Mouse (Mus musculus) MEL (cell line): ENCODE results near the gene Cramp1l. TPM values are rescaled to one million over a fixed set of nuclear protein-coding genes. Genes with fewer than 3 reads are reported as not detected.
"Not testable (repeated sequence)": the region's sequence is repeated elsewhere in the genome, so short reads cannot be mapped to it uniquely, and the experiment has no call there.

Source experiments
- DNase-seq: peaks from one replicate; pipeline ENCODE4 v3.0.0; 2011; ENCODE audit warnings: low read depth, low spot score
- H3K27ac ChIP-seq: 2 replicates; pipeline ENCODE4 v1.5.1; 2012; ENCODE audit warnings: low read depth, mild to moderate bottlenecking, control low read depth, low read length, moderate library complexity; ENCODE audit not compliant: control insufficient read depth
- H3K27me3 ChIP-seq, 2 experiments: fragments of 150-350 bp in 1 of 2; sonication (generic) in 1 of 2; 2 replicates each; pipeline ENCODE4 v1.6.1; 2012; ENCODE audit warnings: low read length in 2 of 2, mild to moderate bottlenecking in 2 of 2, improper control_type of control experiment in 1 of 2, moderate library complexity in 1 of 2; ENCODE audit not compliant: insufficient read depth in 2 of 2, control insufficient read depth in 1 of 2
- H3K36me3 ChIP-seq, 2 experiments: 2 replicates each; pipeline ENCODE4 v1.6.1; 2012 to 2014; ENCODE audit warnings: low read length in 2 of 2, improper control_type of control experiment in 1 of 2, inconsistent platforms in 1 of 2, mild to moderate bottlenecking in 1 of 2; ENCODE audit not compliant: insufficient read depth in 2 of 2, control insufficient read depth in 1 of 2
- H3K4me1 ChIP-seq, 2 experiments: fragments of 150-350 bp in 1 of 2; sonication (generic) in 1 of 2; 2 replicates each; pipeline ENCODE4 v1.6.1; 2012; ENCODE audit warnings: low read length in 2 of 2, improper control_type of control experiment in 1 of 2, mild to moderate bottlenecking in 1 of 2; ENCODE audit not compliant: insufficient read depth in 2 of 2, control insufficient read depth in 1 of 2
- H3K4me3 ChIP-seq, 2 experiments: fragments of 150-350 bp in 1 of 2; sonication (generic) in 1 of 2; 2 replicates each; pipeline ENCODE4 v1.5.1; 2012; ENCODE audit warnings: low read depth in 2 of 2, low read length in 2 of 2, mild to moderate bottlenecking in 2 of 2, moderate library complexity in 2 of 2, control low read depth in 1 of 2, improper control_type of control experiment in 1 of 2; ENCODE audit not compliant: control insufficient read depth in 1 of 2, insufficient read depth in 1 of 2
- H3K79me2 ChIP-seq: 2 replicates; pipeline ENCODE4 v1.6.1; 2012; ENCODE audit warnings: mild to moderate bottlenecking, low read length, moderate library complexity; ENCODE audit not compliant: control insufficient read depth, poor library complexity, insufficient read depth
- H3K9ac ChIP-seq: 2 replicates; pipeline ENCODE4 v1.6.1; 2012; ENCODE audit warnings: low read depth, mild to moderate bottlenecking, control low read depth, low read length, moderate library complexity; ENCODE audit not compliant: control insufficient read depth, poor library complexity, severe bottlenecking
- H3K9me3 ChIP-seq: fragments of 150-350 bp; sonication (generic); replicated peaks from 2 replicates; pipeline ENCODE4 v1.6.1; 2012; ENCODE audit warnings: mild to moderate bottlenecking, low read length, improper control_type of control experiment, moderate library complexity; ENCODE audit not compliant: insufficient read depth
- BHLHE40 ChIP-seq: IDR thresholded peaks from 2 replicates; pipeline ENCODE4 v1.6.1; 2012; ENCODE audit warnings: low read depth, mild to moderate bottlenecking, inconsistent platforms, low read length, improper control_type of control experiment, borderline replicate concordance
- CTCF ChIP-seq, 3 experiments: IDR thresholded peaks in 2 of 3; conservative IDR thresholded peaks in 1 of 3; 2 replicates each; pipeline ENCODE4 v1.5.1; 2011 to 2012; ENCODE audit warnings: low read length in 3 of 3, low read depth in 2 of 3, mild to moderate bottlenecking in 2 of 3, improper control_type of control experiment in 1 of 3, inconsistent platforms in 1 of 3, mixed read lengths in 1 of 3, moderate library complexity in 1 of 3; ENCODE audit not compliant: control insufficient read depth in 1 of 3, insufficient read depth in 1 of 3, poor library complexity in 1 of 3, severe bottlenecking in 1 of 3
- EP300 ChIP-seq, 2 experiments: IDR thresholded peaks; 2 replicates each; pipeline ENCODE4 v1.6.1; 2011; ENCODE audit warnings: improper control_type of control experiment in 2 of 2, low read length in 2 of 2, low read depth in 1 of 2, mild to moderate bottlenecking in 1 of 2
- JUND ChIP-seq: IDR thresholded peaks from 2 replicates; pipeline ENCODE4 v1.6.1; 2011; ENCODE audit warnings: low read depth, mild to moderate bottlenecking, improper control_type of control experiment, low read length
- MYB ChIP-seq: IDR thresholded peaks from 2 replicates; pipeline ENCODE4 v1.6.1; 2011; ENCODE audit warnings: mild to moderate bottlenecking, low read depth, low read length, improper control_type of control experiment
- NELFE ChIP-seq: IDR thresholded peaks from 2 replicates; pipeline ENCODE4 v1.6.1; 2011; ENCODE audit warnings: low read depth, low read length, improper control_type of control experiment
- POLR2A ChIP-seq, 2 experiments: IDR thresholded peaks; 2 replicates each; pipeline ENCODE4 v1.6.1; 2011 to 2012; ENCODE audit warnings: low read length in 2 of 2, mild to moderate bottlenecking in 2 of 2, control low read depth in 1 of 2, improper control_type of control experiment in 1 of 2, low read depth in 1 of 2, moderate library complexity in 1 of 2; ENCODE audit not compliant: control insufficient read depth in 1 of 2, insufficient read depth in 1 of 2, poor library complexity in 1 of 2
- RAD21 ChIP-seq: IDR thresholded peaks from 2 replicates; pipeline ENCODE4 v1.6.1; 2011; ENCODE audit warnings: mild to moderate bottlenecking, low read depth, low read length, improper control_type of control experiment
- SMC3 ChIP-seq: IDR thresholded peaks from 2 replicates; pipeline ENCODE4 v1.6.1; 2011; ENCODE audit warnings: low read depth, low read length, improper control_type of control experiment
- TBP ChIP-seq: IDR thresholded peaks from 2 replicates; pipeline ENCODE4 v1.8.0; 2011; ENCODE audit warnings: low read depth, low read length, improper control_type of control experiment
- polyA plus RNA-seq, 2 experiments: library from polyadenylated mRNA; stranded (reverse) in 1 of 2; unstranded in 1 of 2; fragments of >175 nt in 1 of 2; fragments of >200 nt in 1 of 2; gene quantifications; 2 replicates each; pipeline versions ENCODE4 v1.2.1 to v1.2.4; 2012; ENCODE audit warnings: low replicate concordance in 2 of 2, low read depth in 1 of 2; ENCODE audit not compliant: insufficient read length in 2 of 2, insufficient read depth in 1 of 2, missing spikeins in 1 of 2
- total RNA-seq: library from RNA; depleted of rRNA; stranded (reverse); fragments of 300-350 nt; gene quantifications from 2 replicates; pipeline ENCODE4 v1.2.3, GENCODE M21; 2012

Gene Cramp1l
- total and polyA plus RNA-seq, 3 experiments: 2.4 to 5.1 TPM; not detected in 1

- Histone ChIP-seq H3K9me3 (no peaks in the 10 kb centered on the region), H3K79me2 (no peaks in the 10 kb centered on the region; the same call in 1 of the 2 replicates), H3K4me1 (no peaks in the 10 kb centered on the region), H3K4me3 (no peak overlapping the region), H3K36me3 (0 out of 4 replicates have a peak, but pooled peaks cover 0 to 2% of the 10 kb centered on the region in 2 experiments), H3K27me3 (no peaks in the 10 kb centered on the region), H3K9ac (no peak overlapping the region), H3K27ac (no peak overlapping the region)
- DNase-seq: no peak
- no peak for TF ChIP-seq SMC3
These were observed 67.4 kb downstream of the Cramp1l start for GRCm38 (mm10) chr17:24948204-24948603.

- not testable (repeated sequence) for H3K4me3 ChIP-seq, H3K36me3 ChIP-seq, H3K27ac ChIP-seq, H3K4me1 ChIP-seq, H3K27me3 ChIP-seq, DNase-seq, H3K9ac ChIP-seq, H3K79me2 ChIP-seq, H3K9me3 ChIP-seq
These were observed 72.0 kb downstream of the Cramp1l start for GRCm38 (mm10) chr17:24943589-24943988.

- Histone ChIP-seq H3K36me3 (no peaks in the 10 kb centered on the region), H3K9me3 (no peaks in the 10 kb centered on the region), H3K79me2 (no peaks in the 10 kb centered on the region), H3K4me1 (no peaks in the 10 kb centered on the region), H3K9ac (no peak overlapping the region), H3K27ac (no peak overlapping the region), H3K4me3 (no peak overlapping the region), H3K27me3 (no peaks in the 10 kb centered on the region)
- DNase-seq: no peak
- TF ChIP-seq BHLHE40 (no peak), NELFE (no peak), JUND (no peak), MYB (no peak), EP300 (IDR thresholded peaks at IDR 0.05; ENCODE audit: low read depth in 1 of 2, low read length in 2 of 2) (no peak), POLR2A (IDR thresholded peaks at IDR 0.05; ENCODE audit: control insufficient read depth in 1 of 2, insufficient read depth in 1 of 2, low read depth in 1 of 2, low read length in 2 of 2, poor library complexity in 1 of 2) (no peak), TBP (no peak)
- TF ChIP-seq, all 39 proteins: peak for 0
These were observed 72.6 kb downstream of the Cramp1l start for GRCm38 (mm10) chr17:24943036-24943435.

GRCm38 (mm10) chr17:24942453-24942852 lies 73.1 kb downstream of the Cramp1l start:
- not testable (repeated sequence) for H3K9me3 ChIP-seq, DNase-seq, H3K79me2 ChIP-seq, H3K27ac ChIP-seq, H3K4me3 ChIP-seq, H3K9ac ChIP-seq, H3K36me3 ChIP-seq, H3K4me1 ChIP-seq, H3K27me3 ChIP-seq
- TF ChIP-seq SMC3: 0 out of 2 replicates have a peak, but pooled peaks have one; percentile 16
- peak in 2 of 3 experiments; percentile 34 to 44; a peak in 4 of 6 replicates for TF ChIP-seq CTCF (IDR thresholded peaks at IDR 0.05 in 2 of 3, conservative IDR thresholded peaks at IDR 0.05 in 1 of 3; ENCODE audit: control insufficient read depth in 1 of 3, insufficient read depth in 1 of 3, low read depth in 2 of 3, low read length in 3 of 3, poor library complexity in 1 of 3, severe bottlenecking in 1 of 3)
- peak; percentile 19 for TF ChIP-seq RAD21
